Mouse (Mus musculus): ENCODE data around the gene Cdc123. TPM values are rescaled to one million over a fixed set of nuclear protein-coding genes. Genes with fewer than 3 reads are reported as not detected.
"Not testable (repeated sequence)": the region's sequence is repeated elsewhere in the genome, so short reads cannot be mapped to it uniquely, and the experiment has no call there.

Cdc123 gene
- polyA plus RNA-seq, 1 experiment from 2014 or later, result 207 TPM

DNA sequence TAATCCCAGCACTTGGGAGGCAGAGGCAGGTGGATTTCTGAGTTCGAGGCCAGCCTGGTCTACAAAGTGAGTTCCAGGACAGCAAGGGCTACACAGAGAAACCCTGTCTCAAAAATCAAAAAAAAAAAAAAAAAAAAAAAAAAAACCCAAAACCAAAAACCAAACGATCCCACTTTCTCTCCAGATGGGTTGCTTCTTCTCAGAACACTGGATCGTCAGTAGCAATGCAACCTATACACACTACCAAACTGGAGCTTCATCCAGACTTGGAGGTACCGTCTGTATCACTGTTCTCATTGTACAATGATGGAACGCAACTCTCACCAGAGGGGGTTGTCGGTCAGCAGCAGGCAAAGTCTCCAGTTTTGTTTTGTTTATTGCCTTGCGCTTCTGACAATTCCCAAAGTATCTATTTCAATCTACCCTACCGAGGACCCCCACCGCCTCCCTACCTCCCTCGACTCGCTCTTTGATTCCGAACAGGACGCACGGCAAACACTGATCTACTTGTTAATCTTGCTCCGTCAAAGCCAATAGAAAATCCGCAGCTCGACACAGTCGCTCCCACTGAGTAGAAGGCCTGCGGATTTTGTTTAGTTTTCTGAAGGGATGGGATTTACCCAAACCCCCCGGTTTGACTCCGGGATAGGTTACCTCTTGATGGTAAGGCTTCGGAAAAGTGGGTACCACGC lies 637 bp downstream of the Cdc123 start:
- Histone ChIP-seq H3K4me2 (peak overlapping the region; percentile 67), H3K9ac (peak overlapping the region; percentile 75), H3K9me3 (replicated peaks) (no peaks in the 10 kb centered on the region), H3K27me3 (replicated peaks) (no peaks in the 10 kb centered on the region), H3K36me3 (peaks cover 40% of the 10 kb centered on the region), H3K4me3 (peak overlapping the region; percentile 82), H3K4me1 (replicated peaks) (peaks cover 14% of the 10 kb centered on the region), H3K27ac (ENCODE audit: poor library complexity, severe bottlenecking) (peak overlapping the region; percentile 74)
- ATAC-seq (ENCODE audit: insufficient number of reproducible peaks, low FRiP score), result peak; percentile 41; the same call in 1 of the 2 replicates
- 3% methylated on average over 23 of the region's 23 CpGs for WGBS

DNA sequence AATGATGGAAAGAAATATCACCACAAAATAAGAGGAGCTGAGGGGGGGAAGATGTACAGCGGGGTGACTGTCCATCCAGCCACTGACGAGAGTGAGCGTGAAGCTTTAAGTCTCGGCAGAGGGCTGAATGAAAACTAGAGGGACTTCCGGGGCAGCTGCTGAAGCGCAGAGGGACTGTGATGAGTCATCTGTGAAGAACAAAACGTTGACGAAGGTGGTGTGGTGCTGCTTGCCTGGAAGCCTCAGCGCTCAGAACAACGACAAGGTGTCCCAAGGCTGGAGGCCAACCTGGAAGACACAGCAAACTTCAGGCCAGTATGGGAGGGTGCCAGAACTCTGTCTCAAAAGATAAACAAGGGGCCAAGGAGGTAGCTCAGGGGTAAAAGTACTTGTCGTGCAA lies 4.1 kb downstream of the Cdc123 start:
- Histone ChIP-seq H3K27me3 (replicated peaks) (no peaks in the 10 kb centered on the region), H3K9me3 (replicated peaks) (0 out of 2 replicates have a peak, but pooled peaks cover 4% of the 10 kb centered on the region), H3K4me2 (no peak overlapping the region), H3K4me1 (replicated peaks) (0 out of 2 replicates have a peak, but pooled peaks cover 2% of the 10 kb centered on the region), H3K36me3 (peaks cover 59% of the 10 kb centered on the region), H3K27ac (ENCODE audit: poor library complexity, severe bottlenecking) (no peak overlapping the region), H3K4me3 (no peak overlapping the region), H3K9ac (no peak overlapping the region)
- WGBS, result 92% methylated on average over 11 of the region's 11 CpGs
- ATAC-seq (ENCODE audit: insufficient number of reproducible peaks, low FRiP score), result no peak

DNA sequence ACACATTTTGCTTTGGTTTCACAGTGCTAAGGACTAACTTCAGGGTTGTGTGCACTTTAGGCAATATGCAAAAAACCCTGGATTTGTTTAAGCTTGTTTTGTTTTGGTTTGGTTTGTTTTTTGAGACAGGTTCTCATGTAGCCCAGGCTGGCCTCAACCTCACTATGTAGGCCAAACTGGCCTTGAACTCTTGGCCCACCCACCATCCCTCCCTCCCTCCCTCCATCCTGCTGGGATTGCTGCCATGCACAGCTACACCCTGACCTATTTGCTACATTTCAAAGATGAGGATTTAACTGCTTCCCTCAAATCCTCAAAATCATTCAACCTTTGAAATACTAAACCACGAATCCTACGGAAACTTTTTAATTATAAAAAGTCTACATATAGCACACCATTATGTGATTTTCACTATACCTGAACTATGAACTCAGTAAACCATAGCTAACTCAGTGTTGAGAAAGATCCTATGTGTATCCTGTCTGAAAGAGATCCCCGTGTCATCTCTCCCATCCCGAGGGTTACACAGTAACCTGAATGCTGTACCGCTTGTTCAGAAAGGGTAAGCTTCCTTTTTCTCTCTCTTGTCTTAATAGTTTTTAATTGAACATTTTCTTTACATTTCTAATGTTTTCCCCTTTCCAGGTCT lies 19.6 kb downstream of the Cdc123 start:
- WGBS, result 92% methylated on average over 5 of the region's 5 CpGs
- Histone ChIP-seq H3K27ac (ENCODE audit: poor library complexity, severe bottlenecking) (no peak overlapping the region), H3K4me3 (no peak overlapping the region), H3K9ac (no peak overlapping the region), H3K4me1 (replicated peaks) (no peaks in the 10 kb centered on the region), H3K9me3 (replicated peaks) (no peaks in the 10 kb centered on the region), H3K27me3 (replicated peaks) (no peaks in the 10 kb centered on the region), H3K36me3 (peaks cover 49% of the 10 kb centered on the region), H3K4me2 (no peak overlapping the region)
- no peak for ATAC-seq (ENCODE audit: insufficient number of reproducible peaks, low FRiP score)

DNA sequence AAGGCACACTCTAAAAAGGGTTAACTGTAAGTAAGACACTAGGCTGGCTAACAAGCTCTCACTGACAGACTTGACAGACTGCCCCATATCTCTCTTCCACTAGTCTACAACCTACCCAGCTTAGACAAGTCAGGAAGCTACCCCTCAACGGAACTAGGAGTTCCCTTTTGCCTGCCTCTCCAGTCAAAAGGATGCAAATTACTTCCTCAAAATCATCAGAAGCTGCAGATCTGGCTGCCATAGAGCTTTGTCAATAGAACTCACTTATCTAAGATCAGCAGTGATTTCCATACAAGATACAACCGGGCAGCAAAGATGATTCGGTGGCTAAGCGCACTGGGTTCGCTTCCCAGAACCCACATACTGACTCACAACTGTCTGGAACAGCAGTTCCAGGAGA lies 20.3 kb downstream of the Cdc123 start:
- Histone ChIP-seq H3K27me3 (replicated peaks) (no peaks in the 10 kb centered on the region), H3K9ac (no peak overlapping the region), H3K9me3 (replicated peaks) (no peaks in the 10 kb centered on the region), H3K4me2 (no peak overlapping the region), H3K4me1 (replicated peaks) (no peaks in the 10 kb centered on the region), H3K4me3 (no peak overlapping the region), H3K36me3 (peaks cover 51% of the 10 kb centered on the region), H3K27ac (ENCODE audit: poor library complexity, severe bottlenecking) (no peak overlapping the region)
- WGBS, result 83% methylated on average over 5 of the region's 5 CpGs
- no peak for ATAC-seq (ENCODE audit: insufficient number of reproducible peaks, low FRiP score)

DNA sequence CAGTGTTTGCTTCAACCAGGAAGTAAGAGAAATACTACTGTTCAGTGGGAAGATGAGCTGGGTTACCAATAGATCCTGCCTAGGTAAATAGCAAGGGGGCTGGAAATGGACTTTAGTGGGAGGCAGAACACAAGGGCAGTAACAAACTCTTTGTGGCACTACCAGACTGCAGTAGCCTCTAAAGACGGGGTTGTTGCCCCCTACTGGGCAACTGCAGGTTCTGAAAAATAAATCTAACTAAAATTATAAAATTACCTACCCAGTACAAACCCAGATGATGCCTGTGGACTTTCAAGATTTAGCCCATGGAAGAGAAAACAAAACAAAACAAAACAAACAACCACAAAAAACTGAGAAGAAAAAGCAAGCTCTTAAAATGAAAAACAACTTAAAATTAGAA lies 20.8 kb downstream of the Cdc123 start:
- no peak overlapping the region for H3K27ac ChIP-seq (ENCODE audit: poor library complexity, severe bottlenecking)
- H3K9me3 ChIP-seq (replicated peaks), result no peaks in the 10 kb centered on the region
- H3K4me1 ChIP-seq (replicated peaks), result no peaks in the 10 kb centered on the region
- no peak for ATAC-seq (ENCODE audit: insufficient number of reproducible peaks, low FRiP score)
- no peak overlapping the region for H3K4me2 ChIP-seq
- H3K4me3 ChIP-seq, result no peak overlapping the region
- H3K9ac ChIP-seq, result no peak overlapping the region
- H3K27me3 ChIP-seq (replicated peaks), result no peaks in the 10 kb centered on the region
- WGBS, result 37% methylated on average over 1 of the region's 1 CpGs
- peaks cover 56% of the 10 kb centered on the region for H3K36me3 ChIP-seq

DNA sequence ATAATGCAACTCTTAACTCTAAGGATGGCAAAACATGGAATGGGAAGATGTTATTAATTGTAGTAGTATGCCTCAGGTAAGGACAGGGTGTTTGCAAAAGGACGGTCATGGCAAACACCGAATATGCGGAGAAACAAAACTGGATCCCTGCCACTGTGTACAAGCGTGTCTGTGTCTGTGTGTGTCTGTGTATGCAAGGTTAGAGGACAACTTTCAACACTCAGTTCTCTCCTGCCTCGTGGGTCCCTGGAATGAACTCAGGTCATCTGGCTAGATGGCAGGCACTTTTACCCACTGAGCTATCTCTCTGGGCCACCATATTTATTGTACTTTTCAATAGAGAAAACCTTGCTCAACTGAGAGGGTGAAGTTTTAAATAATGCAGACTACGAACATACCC lies 22.5 kb downstream of the Cdc123 start:
- Histone ChIP-seq H3K27me3 (replicated peaks) (no peaks in the 10 kb centered on the region), H3K4me3 (no peak overlapping the region), H3K4me1 (replicated peaks) (no peaks in the 10 kb centered on the region), H3K9ac (no peak overlapping the region), H3K27ac (ENCODE audit: poor library complexity, severe bottlenecking) (no peak overlapping the region), H3K4me2 (no peak overlapping the region), H3K9me3 (replicated peaks) (no peaks in the 10 kb centered on the region), H3K36me3 (peaks cover 61% of the 10 kb centered on the region)
- WGBS, result 90% methylated on average over 6 of the region's 6 CpGs
- no peak for ATAC-seq (ENCODE audit: insufficient number of reproducible peaks, low FRiP score)

DNA sequence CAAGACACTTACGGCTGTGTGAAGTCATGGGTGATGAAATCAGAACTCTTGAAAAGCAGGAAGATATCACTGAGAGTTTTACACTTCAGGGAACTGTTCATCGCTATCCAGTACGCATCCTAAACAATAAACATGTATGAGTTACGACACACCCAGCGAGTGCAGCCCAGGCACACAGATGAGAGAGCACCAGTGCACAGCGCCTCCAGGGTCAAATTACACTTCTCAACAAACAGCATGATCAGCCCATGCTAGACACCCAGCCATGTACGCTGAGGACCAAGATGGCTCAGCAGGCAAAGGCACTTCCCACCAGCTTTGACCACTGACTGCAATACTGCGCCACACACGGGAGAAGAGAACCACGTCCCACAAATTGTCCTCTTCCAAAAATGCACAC lies 23.7 kb downstream of the Cdc123 start:
- Histone ChIP-seq H3K27me3 (replicated peaks) (no peaks in the 10 kb centered on the region), H3K4me1 (replicated peaks) (no peaks in the 10 kb centered on the region), H3K4me2 (no peak overlapping the region), H3K9ac (no peak overlapping the region), H3K9me3 (replicated peaks) (no peaks in the 10 kb centered on the region), H3K36me3 (peaks cover 61% of the 10 kb centered on the region), H3K4me3 (no peak overlapping the region), H3K27ac (ENCODE audit: poor library complexity, severe bottlenecking) (no peak overlapping the region)
- WGBS, result 78% methylated on average over 10 of the region's 10 CpGs
- ATAC-seq (ENCODE audit: insufficient number of reproducible peaks, low FRiP score), result no peak

DNA sequence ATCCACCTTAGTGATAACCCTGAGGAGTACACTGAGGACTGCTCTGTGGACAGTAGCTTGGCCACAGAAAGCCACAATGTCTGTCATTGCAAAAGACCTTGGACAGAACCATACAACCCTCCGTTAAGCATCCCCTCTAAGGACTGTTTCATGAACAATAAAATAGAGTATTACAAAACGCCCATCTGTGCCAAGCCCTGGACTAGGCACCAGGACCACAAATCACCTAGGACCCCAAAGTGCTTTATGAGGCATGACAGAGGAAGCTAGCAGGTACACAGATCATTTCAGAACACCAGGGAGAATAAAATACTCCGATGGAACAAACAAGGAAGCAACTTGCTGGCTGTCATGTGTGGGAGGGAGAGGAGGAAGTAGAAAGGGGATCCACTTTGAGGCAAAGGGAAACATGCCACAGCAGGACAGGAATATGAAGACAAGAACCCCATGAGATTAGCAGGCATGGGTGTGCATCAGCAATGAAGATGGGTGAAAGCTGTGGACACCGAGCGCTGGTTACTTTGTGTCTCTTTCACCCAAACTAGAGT lies 33.7 kb downstream of the Cdc123 start:
- 86% methylated on average over 5 of the region's 5 CpGs for WGBS
- ATAC-seq (ENCODE audit: insufficient number of reproducible peaks, low FRiP score), result no peak
- Histone ChIP-seq H3K9me3 (replicated peaks) (no peaks in the 10 kb centered on the region), H3K4me2 (no peak overlapping the region), H3K4me1 (replicated peaks) (no peaks in the 10 kb centered on the region), H3K36me3 (peaks cover 62% of the 10 kb centered on the region), H3K9ac (no peak overlapping the region), H3K27me3 (replicated peaks) (no peaks in the 10 kb centered on the region), H3K4me3 (no peak overlapping the region), H3K27ac (ENCODE audit: poor library complexity, severe bottlenecking) (no peak overlapping the region)

DNA sequence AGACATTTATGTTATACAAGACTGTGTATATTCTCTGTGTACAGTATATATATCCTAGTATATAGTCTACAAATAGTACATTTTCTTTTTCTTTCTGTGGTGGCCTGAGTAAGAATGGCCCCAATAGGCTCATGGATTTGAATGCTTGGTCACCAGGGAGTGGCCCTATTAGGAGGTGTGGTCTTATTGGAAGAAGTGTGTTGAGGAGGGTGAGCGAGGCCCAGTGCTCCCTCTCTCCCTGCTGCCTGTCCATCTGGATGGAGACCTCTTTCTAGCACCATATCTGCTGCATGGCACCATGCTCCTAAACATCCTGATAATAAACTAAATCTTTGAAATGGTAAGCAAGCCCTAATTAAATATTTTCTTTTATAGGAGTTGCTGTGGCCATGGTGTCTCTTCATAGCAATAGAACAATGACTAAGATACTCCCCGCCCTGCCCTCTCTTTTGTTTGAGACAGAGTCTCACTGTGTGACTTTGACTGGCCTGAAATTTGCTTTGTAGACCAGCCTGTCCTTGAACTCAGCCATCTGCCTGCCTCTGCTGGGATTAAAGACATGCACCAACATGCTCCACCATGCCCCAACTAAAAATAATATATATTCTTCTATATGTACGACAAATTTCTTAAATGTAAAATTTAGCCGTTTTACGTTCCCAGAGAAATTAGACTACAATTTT lies 34.8 kb downstream of the Cdc123 start:
- no peak for ATAC-seq (ENCODE audit: insufficient number of reproducible peaks, low FRiP score)
- 91% methylated on average over 5 of the region's 5 CpGs for WGBS
- no peaks in the 10 kb centered on the region for H3K27me3 ChIP-seq (replicated peaks)
- H3K27ac ChIP-seq (ENCODE audit: poor library complexity, severe bottlenecking), result no peak overlapping the region
- peaks cover 66% of the 10 kb centered on the region for H3K36me3 ChIP-seq
- no peak overlapping the region for H3K4me3 ChIP-seq
- no peaks in the 10 kb centered on the region for H3K4me1 ChIP-seq (replicated peaks)
- no peak overlapping the region for H3K4me2 ChIP-seq
- H3K9me3 ChIP-seq (replicated peaks), result no peaks in the 10 kb centered on the region
- H3K9ac ChIP-seq, result no peak overlapping the region

DNA sequence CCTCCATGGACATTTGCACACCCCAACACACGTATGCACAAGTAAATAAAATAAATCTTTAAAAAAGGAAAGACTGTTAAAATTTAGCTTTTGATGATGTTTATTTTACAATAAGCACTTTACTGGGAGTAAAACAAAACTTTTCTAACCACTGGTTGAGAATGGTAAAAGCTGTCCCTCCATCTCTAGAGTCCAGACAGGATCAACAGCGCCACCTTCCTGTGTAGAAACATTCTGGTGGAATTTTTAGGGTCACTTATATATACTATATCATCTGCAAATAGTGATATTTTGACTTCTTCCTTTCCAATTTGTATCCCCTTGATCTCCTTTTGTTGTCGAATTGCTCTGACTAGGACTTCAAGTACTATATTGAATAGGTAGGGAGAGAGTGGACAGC lies 38.8 kb downstream of the Cdc123 start:
- WGBS, result 74% methylated on average over 3 of the region's 3 CpGs
- H3K9ac ChIP-seq; H3K4me3 ChIP-seq; H3K9me3 ChIP-seq (replicated peaks); H3K4me1 ChIP-seq (replicated peaks); ATAC-seq (ENCODE audit: insufficient number of reproducible peaks, low FRiP score); H3K27me3 ChIP-seq (replicated peaks); H3K27ac ChIP-seq (ENCODE audit: poor library complexity, severe bottlenecking); H3K4me2 ChIP-seq: not testable (repeated sequence)
- H3K36me3 ChIP-seq, result peaks cover 68% of the 10 kb centered on the region

DNA sequence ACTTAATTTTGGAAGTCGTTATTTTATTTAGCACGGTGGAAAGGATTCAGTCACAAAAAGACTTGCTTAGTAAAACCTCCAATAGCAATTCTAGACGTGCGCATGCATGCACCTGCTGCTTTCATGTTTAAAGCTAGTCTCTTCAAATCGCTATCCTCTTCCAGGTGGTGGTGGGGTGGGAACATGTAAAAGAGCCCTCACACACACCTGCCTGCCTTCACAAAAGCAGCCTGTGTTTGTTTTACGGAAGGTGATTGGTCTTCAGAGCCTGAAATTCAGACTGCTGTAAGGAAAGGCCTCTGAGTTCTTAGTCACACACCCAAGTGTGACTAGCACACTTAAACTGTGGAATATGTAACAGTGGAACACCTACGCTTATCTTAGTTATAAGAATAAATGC lies 39.7 kb downstream of the Cdc123 start:
- Histone ChIP-seq H3K4me2 (no peak overlapping the region), H3K27me3 (replicated peaks) (no peaks in the 10 kb centered on the region), H3K9ac (no peak overlapping the region), H3K36me3 (peaks cover 68% of the 10 kb centered on the region), H3K27ac (ENCODE audit: poor library complexity, severe bottlenecking) (no peak overlapping the region), H3K4me1 (replicated peaks) (peaks cover 8% of the 10 kb centered on the region), H3K4me3 (no peak overlapping the region), H3K9me3 (replicated peaks) (no peaks in the 10 kb centered on the region)
- WGBS, result 94% methylated on average over 7 of the region's 7 CpGs
- ATAC-seq (ENCODE audit: insufficient number of reproducible peaks, low FRiP score), result no peak

Measured in heart, embryonic 12.5 days (tissue).